Mouse (Mus musculus): ENCODE results near the gene Acsl3. TPM values are rescaled to one million over a fixed set of nuclear protein-coding genes. Genes with fewer than 3 reads are reported as not detected.

Gene Acsl3
- polyA plus RNA-seq, 3 experiments from 2014 or later: 0.77 to 5.7 (median 2.1) TPM

GRCm38 (mm10) chr1:78688149-78688548 is 30.5 kb downstream of the Acsl3 start:
- ATAC-seq: no peak

DNA sequence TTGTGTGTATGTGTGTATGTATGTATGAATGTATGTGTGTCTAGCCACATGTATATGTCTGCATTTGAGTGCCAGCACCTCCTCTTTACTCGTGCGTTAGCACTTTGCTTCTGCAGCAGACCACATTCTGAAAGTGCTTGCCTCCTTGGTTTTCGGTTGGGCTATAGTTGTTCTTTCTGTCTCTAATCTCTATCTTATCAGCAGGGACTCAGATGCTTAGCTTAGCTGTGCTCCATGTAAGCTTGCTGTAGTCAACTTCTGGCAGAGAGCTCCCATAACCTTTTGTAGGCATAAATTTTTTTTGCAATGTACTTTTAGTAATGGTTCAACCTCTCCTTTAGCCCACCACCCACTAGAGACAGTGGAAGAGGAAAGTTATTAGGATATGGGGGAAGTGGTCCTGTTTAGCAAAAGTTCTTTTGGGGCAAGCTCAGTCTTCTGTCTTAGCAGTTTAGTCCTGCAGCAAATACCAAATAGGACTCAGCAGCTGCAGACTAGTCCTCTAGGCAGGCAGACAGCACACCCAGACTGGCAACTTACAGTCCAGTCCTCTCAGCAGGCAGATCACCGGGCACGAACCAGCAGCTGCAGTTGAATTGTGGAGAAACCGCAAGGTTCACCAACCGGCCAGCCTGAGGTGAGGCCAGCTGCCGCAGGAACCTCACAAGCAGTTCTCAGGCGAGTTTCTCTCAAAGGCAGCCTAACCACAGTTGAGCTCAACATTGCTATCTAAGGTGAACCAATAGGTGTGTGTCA is 37.1 kb downstream of the Acsl3 start:
- no peak for ATAC-seq

DNA sequence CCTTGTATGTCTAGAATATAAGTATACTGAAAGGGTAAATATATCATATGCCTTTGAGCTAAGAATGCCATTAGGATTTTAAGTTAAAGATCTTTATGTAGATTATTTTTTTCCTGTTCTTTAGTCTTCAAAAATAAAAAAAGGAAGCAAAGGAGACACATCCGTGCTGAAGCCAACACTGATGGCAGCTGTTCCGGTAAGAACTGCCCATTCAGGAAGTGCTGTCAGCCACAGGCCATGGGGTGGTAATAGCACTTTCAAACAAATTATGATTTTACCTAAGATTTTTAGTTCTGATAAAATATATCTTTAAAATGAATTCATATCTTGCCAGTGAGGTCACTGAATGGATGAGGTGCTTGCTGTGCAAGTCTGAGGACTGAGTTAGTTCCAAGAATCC is 38.7 kb downstream of the Acsl3 start:
- ATAC-seq: no peak

DNA sequence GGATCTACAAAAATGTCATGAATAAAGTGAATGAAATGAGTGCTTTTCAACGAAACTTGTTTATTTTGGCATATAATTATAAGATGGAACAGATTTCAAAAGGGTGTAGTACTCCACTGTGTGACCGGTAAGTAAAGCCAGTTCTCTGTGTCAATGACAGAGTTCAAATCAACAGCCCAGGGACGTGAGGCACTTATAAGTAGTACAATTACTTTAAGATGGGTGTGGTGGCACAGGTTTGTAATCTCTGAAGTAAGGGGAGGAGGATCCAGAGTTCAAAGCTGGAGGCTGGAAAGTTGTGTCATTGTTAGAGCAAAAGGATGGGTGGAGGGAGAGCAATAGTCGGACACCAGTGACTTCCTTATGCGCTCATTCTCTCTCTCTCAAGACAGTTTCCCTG is 39.3 kb downstream of the Acsl3 start:
- ATAC-seq: no peak

DNA sequence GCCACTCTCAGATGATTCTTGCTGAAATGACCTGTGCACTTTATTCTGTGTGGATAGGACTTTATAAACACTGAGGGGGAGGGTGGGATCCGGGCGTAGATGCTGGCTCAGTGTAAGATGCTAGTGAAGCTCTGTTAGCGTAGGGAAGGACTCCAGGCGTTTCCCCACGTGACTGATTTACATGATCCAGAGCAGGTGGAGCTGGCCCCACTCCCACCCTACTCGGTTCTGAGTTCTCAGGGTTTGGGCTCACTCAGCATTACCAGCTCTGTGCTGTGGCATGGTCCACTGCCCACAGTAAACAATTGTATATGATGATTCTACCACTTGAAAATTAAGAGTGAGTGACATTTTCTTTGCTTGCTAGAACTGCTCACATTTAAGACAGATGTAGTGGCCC is 40.5 kb downstream of the Acsl3 start:
- no peak for ATAC-seq

GRCm38 (mm10) chr1:78701740-78702139 is 44.1 kb downstream of the Acsl3 start:
- no peak for ATAC-seq

DNA sequence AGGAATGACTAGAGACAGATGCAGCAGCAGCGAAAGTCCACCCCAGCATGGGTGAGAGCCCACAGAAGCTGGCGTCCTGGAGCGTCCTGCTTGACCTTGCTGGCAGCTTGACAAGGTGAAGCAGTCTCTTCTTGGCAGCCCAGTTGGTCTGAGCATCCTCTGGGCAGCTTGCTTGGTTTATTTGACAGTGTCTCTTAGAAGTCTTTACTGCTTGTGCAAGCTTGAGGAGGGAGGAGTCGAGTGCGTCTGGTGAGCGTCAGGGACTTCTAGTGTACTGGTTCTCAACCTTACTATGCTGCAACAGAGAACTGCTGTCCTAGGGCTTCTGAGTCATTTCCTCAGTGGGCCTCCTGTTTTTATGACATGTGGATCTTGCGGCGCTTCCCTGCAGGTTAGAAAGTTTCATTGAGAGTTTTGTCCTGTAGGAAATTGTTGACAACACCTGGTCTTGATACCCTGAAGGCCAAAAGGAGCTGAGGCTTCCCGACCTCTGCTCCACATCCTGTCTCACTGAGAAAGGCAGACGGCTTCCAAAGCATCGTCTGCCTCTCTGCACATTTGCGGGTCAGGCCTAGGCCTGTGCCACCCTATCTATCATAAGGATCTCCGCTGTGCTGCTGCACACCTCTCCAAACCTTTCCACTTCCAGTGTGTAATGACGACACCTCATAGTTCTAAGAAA is 44.8 kb downstream of the Acsl3 start:
- ATAC-seq: no peak

DNA sequence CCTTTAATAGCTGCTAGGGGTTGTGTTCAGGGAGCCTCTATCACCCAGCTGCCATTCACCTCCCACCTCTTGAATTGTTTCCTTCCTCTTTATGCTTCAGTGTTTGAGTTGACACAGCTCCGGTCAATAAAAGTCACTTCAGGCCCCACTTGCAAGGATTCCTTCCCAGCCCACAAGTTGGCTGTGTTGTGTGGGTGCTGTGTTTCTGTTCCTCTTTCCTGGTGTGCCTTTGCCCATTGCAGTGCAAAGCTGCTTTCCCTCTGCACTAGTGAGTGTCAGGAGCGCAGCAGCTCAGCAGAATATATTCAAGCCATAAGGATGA is 45.3 kb downstream of the Acsl3 start:
- no peak for ATAC-seq

- ATAC-seq: no peak
These were observed 48.7 kb downstream of the Acsl3 start for GRCm38 (mm10) chr1:78706338-78706737.

DNA sequence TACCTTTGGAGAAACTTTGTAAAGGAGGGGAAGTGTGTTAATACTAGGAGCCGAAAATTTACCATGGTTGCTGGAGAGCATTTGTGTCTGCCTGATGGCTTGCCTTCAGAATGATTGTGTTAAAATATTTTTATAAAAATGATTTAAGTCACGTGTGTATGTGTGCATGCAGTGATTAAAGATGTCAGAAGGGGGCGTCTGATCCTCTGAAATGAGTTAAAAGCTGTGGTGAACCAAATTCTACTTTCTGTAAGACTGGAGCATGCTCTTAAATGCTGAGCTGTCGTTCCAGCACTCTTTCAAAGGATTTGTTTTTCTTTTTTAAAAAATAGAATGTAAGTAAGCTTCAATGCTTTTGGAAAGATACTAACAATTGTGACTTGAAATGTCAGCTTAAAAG is 49.7 kb downstream of the Acsl3 start:
- ATAC-seq: no peak

DNA sequence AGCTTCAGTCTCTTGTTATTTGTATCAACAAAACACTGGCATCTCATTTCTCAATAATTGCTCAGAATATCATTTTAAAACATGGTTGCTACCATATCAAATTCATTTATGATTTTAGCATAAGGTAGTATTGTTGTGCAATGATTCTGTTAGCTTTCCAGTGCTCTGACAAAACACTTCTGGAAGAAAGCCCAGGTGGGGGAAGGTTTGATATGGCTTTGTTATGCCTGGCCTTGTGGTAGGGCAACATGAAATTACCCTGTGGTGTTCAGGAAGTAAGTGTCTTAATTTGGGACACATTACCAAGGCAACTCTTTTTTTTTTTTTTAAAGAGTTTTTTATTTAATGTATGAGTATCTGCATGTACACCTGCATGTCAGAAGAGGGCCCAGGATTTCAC is 52.4 kb downstream of the Acsl3 start:
- ATAC-seq: no peak

GRCm38 (mm10) chr1:78710613-78711329 is 53.1 kb downstream of the Acsl3 start:
- ATAC-seq: no peak

GRCm38 (mm10) chr1:78724458-78725190 is 67.0 kb downstream of the Acsl3 start:
- ATAC-seq: peak; percentile 90

DNA sequence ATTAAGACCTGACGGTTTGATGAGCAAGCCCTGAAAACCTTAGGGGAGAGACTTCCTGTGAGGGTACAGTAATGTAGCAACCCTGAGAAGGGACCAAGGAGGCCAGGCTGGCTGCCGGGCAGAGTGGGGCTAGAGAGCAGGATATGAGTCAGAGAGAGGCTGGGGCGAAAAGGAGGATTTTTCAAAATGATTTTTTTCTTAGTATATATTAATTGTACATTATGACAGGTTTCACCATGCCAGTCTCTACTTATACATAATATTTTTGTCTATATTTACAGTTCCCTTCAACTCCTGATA is 67.5 kb downstream of the Acsl3 start:
- peak; percentile 50 for ATAC-seq

GRCm38 (mm10) chr1:78725617-78726223 is 68.1 kb downstream of the Acsl3 start:
- no peak for ATAC-seq

GRCm38 (mm10) chr1:78730114-78730720 is 72.6 kb downstream of the Acsl3 start:
- no peak for ATAC-seq

GRCm38 (mm10) chr1:78732290-78732689 is 74.7 kb downstream of the Acsl3 start:
- ATAC-seq: no peak

DNA sequence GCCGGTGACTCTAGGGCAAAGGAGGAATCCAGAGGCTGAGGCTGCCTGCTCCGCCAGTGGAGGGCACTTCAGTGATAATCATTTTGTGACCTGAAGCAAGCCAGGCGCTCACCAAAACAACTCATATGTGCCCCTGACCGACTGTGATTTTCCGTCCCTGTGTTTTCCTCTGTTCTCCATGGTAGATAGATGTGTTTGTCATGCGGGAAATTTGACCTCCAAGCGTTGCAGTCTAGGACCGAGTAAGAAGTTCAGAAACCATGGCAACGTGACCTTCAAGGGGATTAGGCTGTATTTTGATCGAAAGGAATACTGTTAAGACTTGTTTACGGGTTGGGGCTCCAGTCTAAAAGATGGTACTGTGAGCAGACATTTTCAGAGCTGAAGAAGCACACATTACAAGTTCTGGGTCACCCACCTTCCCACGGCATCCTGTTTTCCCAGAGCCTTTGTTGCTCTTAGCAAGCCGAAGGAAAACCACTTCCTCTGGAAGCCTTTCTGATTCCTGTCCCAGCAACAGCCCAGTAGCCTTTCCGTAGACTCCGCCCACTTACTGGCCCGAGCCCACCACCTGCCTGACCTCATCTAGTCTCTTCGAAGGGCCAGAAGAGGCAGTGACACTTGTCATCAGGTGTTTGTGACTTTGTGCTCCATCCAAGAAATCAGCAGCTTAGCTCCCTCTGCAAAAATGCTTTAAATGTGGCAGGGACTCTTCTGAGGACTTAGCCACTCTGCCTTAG is 76.8 kb downstream of the Acsl3 start:
- no peak for ATAC-seq

GRCm38 (mm10) chr1:78737646-78738045 is 80.0 kb downstream of the Acsl3 start:
- ATAC-seq: no peak

- no peak for ATAC-seq
These were observed 83.1 kb downstream of the Acsl3 start for GRCm38 (mm10) chr1:78740676-78741075.

DNA sequence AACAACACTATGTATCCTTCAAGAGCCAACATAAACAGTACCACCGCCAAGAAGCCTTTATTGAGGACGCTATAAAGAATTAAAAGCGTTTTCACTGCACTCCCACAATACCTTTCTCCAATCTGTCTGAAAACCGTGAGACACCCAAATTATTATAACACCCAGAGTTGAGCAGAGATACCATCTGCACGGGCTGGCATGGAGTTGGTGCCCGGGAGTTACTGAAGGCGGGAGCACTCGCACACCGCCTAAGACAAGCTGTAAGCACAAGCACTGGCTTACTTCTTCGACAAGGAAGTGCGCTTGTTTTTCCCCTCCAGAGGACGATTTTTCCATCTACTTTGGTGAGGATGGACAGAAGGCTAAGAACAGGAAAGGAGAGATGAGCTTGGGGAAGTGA is 84.6 kb downstream of the Acsl3 start:
- no peak for ATAC-seq

GRCm38 (mm10) chr1:78743318-78743717 is 85.7 kb downstream of the Acsl3 start:
- ATAC-seq: no peak

All from inflammation-experienced regulatory T-cells, adult 6 months (primary cell).